Mouse (Mus musculus) brain, adult 10 weeks (tissue): ENCODE data around the gene Myb. TPM values are rescaled to one million over a fixed set of nuclear protein-coding genes. Genes with fewer than 3 reads are reported as not detected.

ENCODE experiments used
- polyA plus RNA-seq: library from polyadenylated mRNA; stranded (reverse); fragments of 350-450 nt; fragmentation: Illumina TruSeq; extraction: RNeasy Lipid Tissue Mini Kit (QIAGEN cat#74804); gene quantifications from one replicate; pipeline ENCODE4 v1.2.3, GENCODE M21; 2015; ENCODE audit warnings: low read depth, low replicate concordance

The Myb gene
- 0.62 TPM for polyA plus RNA-seq

GRCm38 (mm10) chr10:21160537-21161358 lies at the start of gene Myb:
Gene Myb, minus strand, starts transcription at chr10:21160984.

Other genes starting within 250 kb of the Myb start
- 156 TPM for gene Ahi1, start 208.4 kb downstream of the Myb start, polyA plus RNA-seq
- gene Hbs1l, start 135.0 kb upstream of the Myb start, polyA plus RNA-seq, result 54.8 TPM
- gene Aldh8a1, start 216.3 kb upstream of the Myb start, polyA plus RNA-seq, result 0.19 TPM